Mouse (Mus musculus): ENCODE measurements around the gene Dapk2. TPM values are rescaled to one million over a fixed set of nuclear protein-coding genes. Genes with fewer than 3 reads are reported as not detected.
"Not testable (repeated sequence)": the region's sequence is repeated elsewhere in the genome, so short reads cannot be mapped to it uniquely, and the experiment has no call there.

Dapk2 gene
- total RNA-seq, 2 experiments from 2014 or later: 5.3 TPM

DNA sequence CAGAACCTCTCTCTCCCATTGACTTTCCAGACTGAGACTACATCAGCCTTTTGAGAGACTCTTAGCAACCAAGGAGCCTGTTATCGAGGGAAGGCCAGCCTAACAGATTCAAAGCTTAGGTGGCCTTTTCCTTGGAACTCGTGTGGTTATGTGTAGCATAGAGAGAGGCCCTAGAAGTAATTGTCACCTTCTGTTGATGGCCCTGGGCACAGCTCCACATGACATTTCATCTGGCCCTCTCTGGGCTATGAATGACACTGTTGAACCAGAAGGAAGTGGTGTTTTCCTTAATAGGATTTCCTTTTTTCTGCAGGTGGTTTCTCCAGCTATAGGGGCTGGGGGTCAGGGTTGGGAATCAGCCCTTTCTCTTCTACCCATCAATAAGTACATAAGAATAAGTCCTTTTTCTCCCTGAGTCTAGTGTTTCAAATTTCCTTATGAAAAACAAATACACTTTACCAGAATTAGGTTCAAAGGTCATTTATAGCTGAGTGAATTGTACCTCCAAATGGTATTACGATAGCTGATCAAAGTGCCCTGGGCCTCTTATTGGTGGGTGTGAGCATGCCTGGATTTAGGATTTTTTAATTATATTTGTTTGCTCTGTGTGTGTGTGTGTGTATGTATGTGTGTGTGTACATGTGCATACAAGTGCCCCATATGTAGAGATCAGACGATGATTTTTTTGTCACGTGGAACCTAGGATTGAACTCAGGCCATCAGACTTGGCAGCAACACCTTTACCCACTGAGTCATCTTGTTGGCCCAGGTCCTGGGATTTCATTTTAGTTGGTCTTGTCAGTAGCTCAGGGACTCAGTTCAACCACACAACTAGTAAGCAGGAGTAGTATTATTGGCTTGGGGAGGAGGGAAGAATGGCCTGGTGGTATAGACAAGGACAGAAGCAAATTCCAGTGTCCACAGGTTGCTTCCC is 108.5 kb downstream of the Dapk2 start:
- intact Hi-C loops (cut with DNase I): no loop called here
- DNase-seq (ENCODE audit: low spot score): no peak

GRCm38 (mm10) chr9:66268804-66269203 is 110.8 kb downstream of the Dapk2 start:
- DNase-seq (ENCODE audit: low spot score): no peak
- intact Hi-C loops (cut with DNase I): no loop called here

DNA sequence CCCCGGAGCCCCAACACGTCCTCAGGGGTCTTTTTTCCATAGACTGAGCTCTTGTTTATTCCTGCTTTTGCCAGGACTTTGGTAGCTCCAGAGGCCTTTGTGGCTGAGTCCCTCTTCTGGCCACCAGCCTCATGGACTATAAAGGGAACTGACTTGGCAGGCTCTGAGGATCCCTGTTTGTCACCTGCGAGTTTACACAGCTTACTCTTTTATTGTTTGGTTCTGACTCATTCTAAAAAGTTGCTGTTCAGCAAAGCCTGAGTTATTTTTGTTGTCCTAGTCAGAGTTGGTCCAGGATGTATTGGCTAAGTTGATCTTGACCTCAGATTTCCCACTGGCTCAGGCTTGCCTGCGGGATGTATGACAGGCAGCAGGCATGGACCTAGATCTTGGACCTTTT is 112.0 kb downstream of the Dapk2 start:
- DNase-seq (ENCODE audit: low spot score): no peak
- intact Hi-C loops (cut with DNase I): no loop called here

DNA sequence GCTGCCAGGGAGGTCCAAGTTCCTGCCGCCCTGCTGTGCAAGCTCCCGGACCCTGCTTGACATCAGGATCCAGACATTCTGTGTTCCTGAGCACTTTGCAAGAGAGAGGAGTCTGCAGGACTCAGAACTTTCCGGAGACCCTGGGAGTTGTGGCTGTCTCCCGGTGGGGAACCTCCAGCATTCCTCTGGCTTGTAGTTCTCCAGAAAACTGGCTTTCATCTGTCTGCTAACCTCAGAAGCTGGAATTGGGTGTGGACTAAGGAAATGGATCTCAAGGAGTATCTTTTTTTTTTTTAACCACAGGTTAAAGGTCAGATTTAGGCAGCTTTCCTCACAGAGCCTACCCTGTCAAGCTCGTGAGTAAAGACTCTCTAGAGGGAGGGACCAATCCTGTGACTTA is 113.7 kb downstream of the Dapk2 start:
- no peak for DNase-seq (ENCODE audit: low spot score)
- intact Hi-C loops (cut with DNase I): no loop called here

DNA sequence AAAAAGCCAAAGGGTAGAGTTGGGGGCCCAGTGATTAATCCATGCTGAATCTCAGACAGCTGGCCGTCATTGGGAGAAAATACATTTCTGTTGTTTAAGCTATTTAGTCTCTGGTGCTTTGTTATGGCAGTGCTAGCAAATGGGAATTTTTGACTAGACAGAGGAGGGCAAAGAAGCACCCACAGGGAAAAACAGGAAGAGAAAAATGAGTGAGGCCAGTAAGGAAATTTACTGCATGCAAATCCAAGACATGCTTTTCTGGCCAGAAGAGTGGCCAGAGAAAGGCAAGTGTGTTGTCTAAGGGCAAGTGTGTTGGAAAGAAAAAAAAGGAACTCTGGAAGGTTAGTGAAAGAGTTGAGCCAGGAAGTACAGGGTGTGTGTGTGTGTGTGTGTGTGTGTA is 115.6 kb downstream of the Dapk2 start:
- no peak for DNase-seq (ENCODE audit: low spot score)
- intact Hi-C loops (cut with DNase I): no loop called here

GRCm38 (mm10) chr9:66274657-66275056 is 116.6 kb downstream of the Dapk2 start:
- intact Hi-C loops (cut with DNase I): no loop called here
- no peak for DNase-seq (ENCODE audit: low spot score)

DNA sequence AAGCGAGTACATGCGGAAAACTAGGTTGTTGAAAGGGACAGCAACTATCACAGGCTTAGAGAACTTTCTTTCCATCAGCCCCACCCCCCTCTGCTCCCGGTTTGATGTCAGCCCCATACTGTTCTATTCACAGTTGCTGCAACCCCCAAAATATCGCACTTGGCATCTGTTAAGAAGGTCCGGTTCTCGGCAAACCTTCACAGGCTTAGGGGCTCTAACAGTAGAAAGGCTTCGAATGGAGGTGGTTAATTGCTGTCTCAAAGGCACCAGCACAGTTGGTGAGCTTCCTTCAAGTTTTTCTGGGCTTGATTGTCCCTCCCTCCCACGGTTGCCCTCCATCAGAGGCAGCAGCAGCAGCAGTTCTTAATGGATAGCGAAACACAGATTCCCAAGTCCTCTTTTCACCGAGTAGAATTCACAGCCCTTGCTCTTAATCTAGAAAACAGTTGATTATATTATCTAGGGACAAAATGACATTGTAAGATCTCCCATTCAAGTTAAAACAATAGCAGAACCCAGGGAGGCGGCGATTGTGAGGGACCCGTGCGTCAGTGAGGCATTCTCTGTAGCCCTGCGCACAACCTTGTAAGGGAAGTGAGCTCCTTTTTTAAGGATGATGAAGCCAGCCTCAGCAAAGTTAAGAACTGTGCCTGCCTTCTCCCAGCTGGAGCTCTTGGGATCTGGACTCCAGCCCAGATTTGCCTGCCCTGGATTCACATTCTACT is 117.4 kb downstream of the Dapk2 start:
- intact Hi-C loops (cut with DNase I): no loop called here
- peak; percentile 26 for DNase-seq (ENCODE audit: low spot score)

GRCm38 (mm10) chr9:66276062-66276461 is 118.0 kb downstream of the Dapk2 start:
- intact Hi-C loops (cut with DNase I): loop anchor here (1.0 kb wide), 1 partner anchor 117 kb away; no protein-coding TSS in a partner anchor
- no peak for DNase-seq (ENCODE audit: low spot score)

DNA sequence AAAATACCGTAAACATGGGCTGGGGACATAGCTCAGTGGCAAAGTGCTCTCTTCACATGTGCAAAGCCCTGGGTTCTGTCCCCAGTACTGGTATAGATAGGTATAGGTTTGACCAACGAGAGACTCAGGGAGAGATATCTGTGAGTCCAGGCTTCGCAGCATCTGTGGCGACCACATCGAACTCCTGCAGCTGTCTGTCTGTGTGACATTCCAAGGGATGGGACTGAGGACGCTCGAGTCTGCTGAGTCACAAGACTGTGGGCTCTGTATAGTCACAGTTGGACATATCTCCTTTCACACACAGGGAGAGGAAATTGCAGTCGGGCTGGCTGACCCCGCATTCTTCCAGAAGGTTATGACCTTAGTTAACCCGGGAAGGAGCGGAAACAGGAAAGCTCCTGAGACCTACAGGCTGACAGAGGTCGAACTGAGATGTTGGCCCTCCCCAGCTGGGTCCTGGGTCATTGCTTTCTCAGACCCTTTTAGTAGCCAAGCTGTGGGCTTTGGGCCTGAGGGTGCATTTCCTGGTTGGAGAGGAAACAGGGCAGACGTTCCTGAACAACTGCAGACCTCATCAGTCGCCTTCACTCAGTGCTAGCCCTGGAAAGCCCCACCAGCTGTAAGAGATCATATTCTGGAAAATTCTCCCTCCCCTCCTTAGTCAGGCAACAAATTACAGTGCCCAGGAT is 118.8 kb downstream of the Dapk2 start:
- intact Hi-C loops (cut with DNase I): loop anchor here (1.0 kb wide), 1 partner anchor 118 kb away; no protein-coding TSS in a partner anchor
- DNase-seq (ENCODE audit: low spot score): peak; percentile 76

DNA sequence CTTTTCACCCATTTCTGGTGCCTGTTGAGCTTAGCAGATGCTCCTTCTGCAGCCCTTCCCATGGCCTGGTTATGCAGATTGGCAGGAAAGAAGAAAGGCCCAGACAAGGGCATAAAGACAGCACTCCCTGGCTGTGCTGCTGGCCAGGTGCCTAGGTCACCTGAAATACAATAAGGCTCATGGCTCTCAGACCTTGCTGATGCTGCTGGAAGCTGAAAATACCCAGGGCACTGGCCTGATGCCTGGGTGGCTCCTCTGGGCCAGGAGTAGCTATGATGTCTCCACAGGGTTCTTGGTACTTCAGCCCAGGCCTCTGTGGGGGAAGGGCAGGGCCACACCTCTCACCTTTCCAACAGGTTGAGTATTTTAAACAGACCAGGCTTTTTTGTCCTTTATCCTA is 121.6 kb downstream of the Dapk2 start:
- intact Hi-C loops (cut with DNase I): loop anchor here (2.0 kb wide), 2 partner anchors 35 to 65 kb away; no protein-coding TSS in a partner anchor
- DNase-seq (ENCODE audit: low spot score): no peak

- no peak for DNase-seq (ENCODE audit: low spot score)
- intact Hi-C loops (cut with DNase I): no loop called here
Measured at GRCm38 (mm10) chr9:66280496-66280895, 122.5 kb downstream of the Dapk2 start.

DNA sequence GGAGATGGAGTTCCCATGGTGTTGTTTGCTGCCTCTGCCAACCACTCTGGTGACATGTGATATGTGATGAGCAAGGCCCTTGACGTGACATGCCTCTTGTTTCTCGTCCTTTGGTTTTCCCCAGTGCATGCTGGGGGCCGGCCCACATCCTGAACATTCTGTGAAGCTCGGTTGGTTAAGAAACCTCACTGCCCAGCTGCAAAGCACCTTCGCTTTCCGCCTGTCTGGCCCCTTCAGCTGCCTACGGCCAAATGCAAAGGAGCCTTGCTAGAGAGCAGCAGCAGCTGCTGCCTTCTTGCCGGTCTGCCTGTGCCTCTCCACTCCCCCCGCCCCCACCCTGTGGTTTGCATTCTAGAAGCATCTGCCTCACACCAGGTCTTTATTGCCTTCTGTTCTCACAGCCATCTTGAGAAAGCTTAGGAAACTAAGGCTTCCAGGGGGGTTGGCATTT is 123.5 kb downstream of the Dapk2 start:
- no peak for DNase-seq (ENCODE audit: low spot score)
- intact Hi-C loops (cut with DNase I): no loop called here

DNA sequence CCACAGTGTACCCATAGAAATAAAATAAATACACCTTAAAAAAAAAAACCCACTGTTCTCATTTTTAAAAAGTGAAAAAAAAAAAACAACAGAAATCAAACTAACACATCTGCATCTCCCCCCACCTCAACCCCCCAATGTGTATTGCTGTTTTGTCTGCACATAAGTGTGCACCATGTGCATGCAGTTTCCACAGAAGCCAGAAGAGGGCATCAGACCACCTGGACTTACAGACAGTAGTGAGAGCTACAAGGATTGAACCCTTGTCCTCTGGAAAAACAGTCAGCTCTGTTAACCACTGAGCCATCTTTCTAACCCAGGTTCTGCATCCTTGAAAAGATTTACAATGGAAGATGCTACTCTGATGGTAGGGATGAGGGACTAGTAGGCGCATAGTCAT is 124.6 kb downstream of the Dapk2 start:
- DNase-seq (ENCODE audit: low spot score): no peak
- intact Hi-C loops (cut with DNase I): loop anchor here (2.0 kb wide), 1 partner anchor 124 kb away; the partner anchor contains the start of gene Dapk2

GRCm38 (mm10) chr9:66283565-66284203 is 125.7 kb downstream of the Dapk2 start:
- intact Hi-C loops (cut with DNase I): loop anchor here (2.0 kb wide), 1 partner anchor 125 kb away; the partner anchor contains the start of gene Dapk2
- no peak for DNase-seq (ENCODE audit: low spot score)

DNA sequence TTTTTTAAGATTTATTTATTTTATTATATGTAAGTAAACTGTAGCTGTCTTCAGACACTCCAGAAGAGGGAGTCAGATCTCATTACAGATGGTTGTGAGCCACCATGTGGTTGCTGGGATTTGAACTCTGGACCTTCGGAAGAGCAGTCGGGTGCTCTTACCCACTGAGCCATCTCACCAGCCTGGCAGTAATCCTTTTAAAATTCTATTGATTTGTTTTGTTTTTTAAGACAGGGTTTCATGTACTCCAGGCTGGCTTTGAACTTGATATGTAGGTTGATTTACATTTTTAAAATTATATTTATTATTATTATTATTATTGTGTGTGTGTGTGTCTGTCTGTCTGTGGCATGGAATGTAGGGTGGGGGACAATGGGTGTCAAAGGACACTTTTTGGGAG is 127.2 kb downstream of the Dapk2 start:
- intact Hi-C loops (cut with DNase I): loop anchor here (5.0 kb wide), 1 partner anchor 92 kb away; no protein-coding TSS in a partner anchor
- not testable (repeated sequence) for DNase-seq (ENCODE audit: low spot score)

DNA sequence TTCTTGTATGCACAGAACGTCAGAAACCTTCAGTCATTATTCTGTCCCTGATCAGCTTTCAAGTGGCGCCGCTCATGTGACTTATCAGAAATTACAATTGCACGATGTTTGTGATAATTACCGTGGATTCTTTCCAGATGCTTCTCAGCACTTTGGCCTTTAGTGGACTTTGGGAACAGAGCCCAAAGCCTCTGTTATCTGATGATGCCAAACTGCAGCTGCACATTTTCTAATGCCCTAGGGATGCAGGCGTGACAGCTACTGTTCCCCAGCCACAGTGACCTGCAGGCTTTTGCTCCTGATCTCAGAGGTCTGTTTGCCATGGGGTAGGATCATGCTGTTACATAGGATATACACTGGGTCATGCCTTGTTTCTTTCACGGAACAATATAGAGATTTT is 127.9 kb downstream of the Dapk2 start:
- DNase-seq (ENCODE audit: low spot score): no peak
- intact Hi-C loops (cut with DNase I): loop anchor here (5.0 kb wide), 1 partner anchor 91 kb away; no protein-coding TSS in a partner anchor

GRCm38 (mm10) chr9:66290727-66291126 is 132.7 kb downstream of the Dapk2 start:
- intact Hi-C loops (cut with DNase I): no loop called here
- no peak for DNase-seq (ENCODE audit: low spot score)

GRCm38 (mm10) chr9:66293319-66293718 is 135.3 kb downstream of the Dapk2 start:
- intact Hi-C loops (cut with DNase I): no loop called here
- DNase-seq (ENCODE audit: low spot score): no peak

- intact Hi-C loops (cut with DNase I): no loop called here
- no peak for DNase-seq (ENCODE audit: low spot score)
Measured at GRCm38 (mm10) chr9:66294227-66294626, 136.2 kb downstream of the Dapk2 start.
